Comparison of ENCODE assay signal across 13 mouse cellular contexts in the genomic region with DNA sequence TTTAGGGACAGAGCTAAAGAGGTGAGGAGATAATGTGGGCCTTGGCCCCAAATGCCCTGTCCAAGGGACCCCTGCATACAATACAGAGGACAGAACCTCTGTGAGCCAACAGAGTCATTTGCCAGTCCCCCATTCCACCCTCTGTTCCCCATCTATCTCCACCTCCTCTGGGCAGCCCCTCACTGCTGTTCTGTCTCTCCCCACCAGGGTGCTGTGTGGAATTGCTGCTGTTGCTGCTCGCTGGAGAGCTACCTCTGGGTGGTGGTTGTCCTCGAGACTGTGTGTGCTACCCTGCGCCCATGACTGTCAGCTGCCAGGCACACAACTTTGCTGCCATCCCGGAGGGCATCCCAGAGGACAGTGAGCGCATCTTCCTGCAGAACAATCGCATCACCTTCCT.
DNase-seq lines count a peak whose midpoint lies in the region; ATAC-seq and TF ChIP-seq lines count a peak whose summit lies in the region.
"Had no signal": no experiment of that assay in that cellular context is flagged by ENCODE, and none has a peak within 500 bp of the region (broad histone marks: within the 10 kb centered on the region; RNA-seq: fewer than 3 reads in every experiment).

No protein-coding gene starts in this region.

- H3K4me3 ChIP-seq in left cerebral cortex, adult 2 months = no peak overlapping the region
- no peak overlapping the region for H3K4me3 ChIP-seq in E14TG2a.4 (replicated peaks; ENCODE audit: low read length)
- H3K4me3 ChIP-seq: embryonic facial prominence, embryonic 15.5 days; liver, embryonic 15.5 days; megakaryocyte, embryonic 14.5 days; stomach, embryonic 15.5 days had no signal

- peaks cover 31% of the 10 kb centered on the region for H3K4me1 ChIP-seq in E14TG2a.4 (replicated peaks; ENCODE audit: low read depth, low read length)

- no peak for DNase-seq in left cerebral cortex, adult 2 months (ENCODE audit: extremely low spot score in 1 of 2, low spot score in 2 of 2)
- DNase-seq in left cerebral cortex, postnatal 10 days (ENCODE audit: extremely low spot score in 1 of 2, low spot score in 2 of 2) = no peak
- peak; percentile 61 for DNase-seq in R1 (ENCODE audit: low read depth, low spot score)
- DNase-seq in spleen, adult 12 weeks (ENCODE audit: low spot score) = no peak
- DNase-seq: kidney, postnatal 36 days; right cerebral cortex, postnatal 25 days had no signal

- ATAC-seq in megakaryocyte progenitor cell, adult 5-6 weeks (replicated peaks; ENCODE audit: poor library complexity) = peak; percentile 43; the same call in 1 of the 2 replicates
- no peak for ATAC-seq in granulocyte monocyte progenitor cell, adult 5-6 weeks (replicated peaks; ENCODE audit: poor library complexity, severe bottlenecking)

- intact Hi-C loops in left cerebral cortex, adult 2 months (cut with DNase I) = no loop called here
- intact Hi-C loops in left cerebral cortex, postnatal 10 days (cut with DNase I) = no loop called here

- H3K27ac ChIP-seq in left cerebral cortex, adult 2 months = 0 out of 2 replicates have a peak overlapping the region, but pooled peaks have one; percentile 19
- H3K27ac ChIP-seq: embryonic facial prominence, embryonic 15.5 days; liver, embryonic 15.5 days; stomach, embryonic 15.5 days had no signal

- peak; percentile 33 for TF ChIP-seq CTCF in left cerebral cortex, adult 2 months (IDR thresholded peaks at IDR 0.05)
- TF ChIP-seq CTCF in E14TG2a.4 (conservative IDR thresholded peaks at IDR 0.05; ENCODE audit: low read length) = peak; percentile 40

- no peaks in the 10 kb centered on the region for H3K9me3 ChIP-seq in E14TG2a.4 (ENCODE audit: low read length)
- H3K9me3 ChIP-seq: embryonic facial prominence, embryonic 15.5 days; liver, embryonic 15.5 days; megakaryocyte, embryonic 14.5 days; stomach, embryonic 15.5 days had no signal

- no peaks in the 10 kb centered on the region for H3K36me3 ChIP-seq in E14TG2a.4 (ENCODE audit: insufficient read depth, low read length)
- H3K36me3 ChIP-seq: embryonic facial prominence, embryonic 15.5 days; liver, embryonic 15.5 days; stomach, embryonic 15.5 days had no signal

- peaks cover 57% of the 10 kb centered on the region for H3K27me3 ChIP-seq in E14TG2a.4 (ENCODE audit: insufficient read depth, low read length)
- H3K27me3 ChIP-seq: embryonic facial prominence, embryonic 15.5 days; liver, embryonic 15.5 days; stomach, embryonic 15.5 days had no signal
